Mouse (Mus musculus) kidney, embryonic 16.5 days (tissue): ENCODE results near the gene Cenpm. TPM values are rescaled to one million over a fixed set of nuclear protein-coding genes. Genes with fewer than 3 reads are reported as not detected.
A peak's percentile ranks its signal among the peaks of the same experiment; 100 is the strongest.

ENCODE experiments used
- ATAC-seq: fragments of 200-750 bp; cut with Nextera tagmentation; 2 replicates; pipeline ENCODE4 v1.8.0; 2017; ENCODE audit warnings: moderate TSS enrichment; ENCODE audit not compliant: low FRiP score, low TSS enrichment
- H3K27ac ChIP-seq: fragments of 300-500 bp; sonication (generic); 2 replicates; pipeline ENCODE4 v1.5.1; 2014; ENCODE audit warnings: low read length
- H3K27me3 ChIP-seq: fragments of 300-500 bp; sonication (generic); 2 replicates; pipeline ENCODE4 v1.6.1; 2014; ENCODE audit warnings: low read length, control low read depth, mixed read lengths; ENCODE audit not compliant: insufficient read depth
- H3K36me3 ChIP-seq: fragments of 300-500 bp; sonication (generic); 2 replicates; pipeline ENCODE4 v1.6.1; 2014; ENCODE audit warnings: low read length, control low read depth, mixed read lengths; ENCODE audit not compliant: insufficient read depth
- H3K4me1 ChIP-seq: fragments of 300-500 bp; sonication (generic); 2 replicates; pipeline ENCODE4 v1.6.1; 2014; ENCODE audit warnings: low read length, control low read depth, mixed read lengths; ENCODE audit not compliant: insufficient read depth
- H3K4me2 ChIP-seq: fragments of 300-500 bp; sonication (generic); replicated peaks from 2 replicates; pipeline ENCODE4 v1.6.1; 2014; ENCODE audit warnings: low read depth, low read length
- H3K4me3 ChIP-seq: fragments of 300-500 bp; sonication (generic); 2 replicates; pipeline ENCODE4 v1.5.1; 2014; ENCODE audit warnings: mild to moderate bottlenecking, low read length
- H3K9ac ChIP-seq: fragments of 300-500 bp; sonication (generic); replicated peaks from 2 replicates; pipeline ENCODE4 v1.6.1; 2014; ENCODE audit warnings: low read length
- H3K9me3 ChIP-seq: fragments of 300-500 bp; sonication (generic); 2 replicates; pipeline ENCODE4 v1.6.1; 2016; ENCODE audit warnings: low read length, control low read depth
- WGBS: fragments of 180-500 bp; shearing (Covaris S2); extraction: QIAGEN DNeasy Blood & Tissue Kit; methylation state at CpG from one replicate; pipeline ENCODE4 v1.1.7; 2014; 5-methylcytosine and 5-hydroxymethylcytosine counted together
- polyA plus RNA-seq: library from polyadenylated mRNA; unstranded; fragments of >200 nt; fragmentation: Nextera tagmentation; extraction: Ambion mirVana; gene quantifications from 2 replicates; pipeline ENCODE4 v1.2.1, GENCODE M21; 2015

Cenpm gene
- polyA plus RNA-seq, 1 experiment from 2014 or later: 65.9 TPM

DNA sequence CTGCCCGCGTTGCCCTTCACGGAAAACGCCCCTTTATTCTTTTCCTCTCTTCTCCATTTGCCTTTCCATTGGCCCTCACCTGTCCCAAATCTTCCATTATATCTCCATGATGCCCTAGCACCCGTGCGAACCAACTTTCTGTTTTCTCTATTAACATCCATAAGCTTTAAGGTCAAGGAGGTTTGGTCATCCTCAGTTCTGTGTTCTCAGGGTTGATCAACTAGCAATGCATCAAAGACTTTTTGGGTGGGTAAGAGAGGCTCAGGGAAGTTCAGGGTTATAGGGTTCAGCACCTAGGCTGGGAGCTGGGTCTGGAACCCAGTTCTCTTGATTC is 30.0 kb upstream of the Cenpm start, which contains the start of gene Sept3:
Sept3 (plus strand) TSS at position 301 of the 334 bp plus-strand sequence.
- H3K36me3 ChIP-seq: no peaks in the 10 kb centered on the region
- WGBS: 32% methylated on average over 6 of the region's 6 CpGs
- no peak within 1 kb of the TSS for H3K27ac ChIP-seq
- peaks cover 45% of the 10 kb centered on the region for H3K27me3 ChIP-seq
- H3K4me1 ChIP-seq: peaks cover 16% of the 10 kb centered on the region
- no peaks in the 10 kb centered on the region for H3K9me3 ChIP-seq
- peak within 1 kb of the TSS; percentile 98 for H3K4me2 ChIP-seq
- peak within 1 kb of the TSS; percentile 72 for H3K9ac ChIP-seq
- peak within 1 kb of the TSS; percentile 63 for H3K4me3 ChIP-seq
- ATAC-seq: no peak

DNA sequence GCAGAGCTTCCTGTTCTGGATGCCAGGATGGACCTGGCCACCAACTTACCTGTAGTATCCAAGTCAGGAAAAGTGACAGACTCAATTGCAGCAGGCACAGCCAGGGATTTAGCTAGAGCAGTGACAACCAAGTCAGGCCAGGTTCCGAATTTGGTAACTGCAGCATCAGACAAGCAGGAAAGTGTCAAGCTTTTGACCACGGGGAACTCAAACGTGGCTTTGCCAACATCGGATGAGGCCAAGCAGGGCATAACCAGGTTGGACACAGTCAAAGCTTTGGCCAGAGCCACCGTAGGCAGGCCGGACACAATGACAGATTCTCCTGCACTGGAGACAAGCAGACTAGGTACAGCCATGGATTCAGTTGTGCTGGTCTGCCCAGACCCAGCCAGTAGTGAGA is 27.7 kb upstream of the Cenpm start:
- H3K27ac ChIP-seq: no peak overlapping the region
- no peak overlapping the region for H3K9ac ChIP-seq
- ATAC-seq: no peak
- peaks cover 16% of the 10 kb centered on the region for H3K4me1 ChIP-seq
- no peaks in the 10 kb centered on the region for H3K9me3 ChIP-seq
- H3K4me2 ChIP-seq: no peak overlapping the region
- 88% methylated on average over 6 of the region's 6 CpGs for WGBS
- H3K36me3 ChIP-seq: no peaks in the 10 kb centered on the region
- no peak overlapping the region for H3K4me3 ChIP-seq
- peaks cover 45% of the 10 kb centered on the region for H3K27me3 ChIP-seq

DNA sequence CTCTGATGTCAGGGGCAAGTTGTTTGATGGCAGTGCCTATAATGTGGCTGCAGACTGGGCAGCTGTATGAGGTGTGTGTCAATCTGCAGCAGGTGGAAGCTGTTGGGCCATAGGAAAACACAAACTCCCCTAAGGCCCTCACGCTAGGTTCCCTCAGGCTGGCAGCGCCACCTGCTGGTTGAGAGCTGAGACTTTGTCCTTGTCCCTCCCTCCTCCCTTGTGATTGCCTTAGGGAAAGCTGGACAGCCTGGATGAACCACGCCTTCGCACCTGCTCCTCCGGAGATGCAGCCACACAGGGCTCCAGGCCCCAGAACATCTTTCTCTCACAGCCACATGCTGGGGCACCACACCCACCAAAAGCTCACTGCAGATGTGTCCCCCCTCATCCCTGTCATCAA is 26.7 kb upstream of the Cenpm start:
- H3K27me3 ChIP-seq: peaks cover 43% of the 10 kb centered on the region
- H3K4me2 ChIP-seq: no peak overlapping the region
- no peak overlapping the region for H3K9ac ChIP-seq
- no peaks in the 10 kb centered on the region for H3K9me3 ChIP-seq
- H3K4me3 ChIP-seq: no peak overlapping the region
- peaks cover 15% of the 10 kb centered on the region for H3K4me1 ChIP-seq
- no peak for ATAC-seq
- H3K36me3 ChIP-seq: no peaks in the 10 kb centered on the region
- H3K27ac ChIP-seq: no peak overlapping the region
- 4% methylated on average over 5 of the region's 5 CpGs for WGBS

DNA sequence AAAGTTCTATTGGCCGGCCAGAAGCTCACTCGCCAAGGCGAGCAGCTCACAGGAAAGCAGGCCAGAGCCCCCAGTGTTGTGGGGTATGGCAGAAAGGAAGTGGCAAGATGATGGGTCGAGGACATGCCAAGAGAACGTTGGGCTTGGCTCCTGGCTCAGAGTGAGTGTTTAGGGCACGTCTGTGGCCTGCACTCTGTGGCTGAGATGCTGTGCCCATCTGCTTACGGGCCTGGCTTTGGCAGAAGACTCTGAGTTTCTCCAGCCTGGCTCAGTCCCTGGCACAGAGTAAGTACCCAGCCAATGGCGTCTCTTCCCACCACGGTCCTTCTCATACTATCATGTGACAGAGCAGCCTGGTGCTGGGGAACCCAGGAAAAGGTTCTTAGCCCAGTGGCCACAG is 24.2 kb upstream of the Cenpm start:
- H3K4me1 ChIP-seq: no peaks in the 10 kb centered on the region
- H3K9ac ChIP-seq: no peak overlapping the region
- H3K4me3 ChIP-seq: no peak overlapping the region
- H3K27ac ChIP-seq: no peak overlapping the region
- no peaks in the 10 kb centered on the region for H3K36me3 ChIP-seq
- no peak for ATAC-seq
- H3K27me3 ChIP-seq: peaks cover 19% of the 10 kb centered on the region
- no peaks in the 10 kb centered on the region for H3K9me3 ChIP-seq
- H3K4me2 ChIP-seq: no peak overlapping the region
- WGBS: 82% methylated on average over 9 of the region's 9 CpGs

GRCm38 (mm10) chr15:82268185-82268584 is 23.6 kb upstream of the Cenpm start:
- H3K27me3 ChIP-seq: peaks cover 13% of the 10 kb centered on the region
- no peak overlapping the region for H3K9ac ChIP-seq
- H3K4me3 ChIP-seq: no peak overlapping the region
- no peak overlapping the region for H3K27ac ChIP-seq
- no peaks in the 10 kb centered on the region for H3K36me3 ChIP-seq
- no peak for ATAC-seq
- H3K9me3 ChIP-seq: no peaks in the 10 kb centered on the region
- H3K4me2 ChIP-seq: no peak overlapping the region
- H3K4me1 ChIP-seq: no peaks in the 10 kb centered on the region
- 31% methylated on average over 3 of the region's 3 CpGs for WGBS

GRCm38 (mm10) chr15:82266356-82266755 is 21.8 kb upstream of the Cenpm start:
- Histone ChIP-seq H3K4me2 (no peak overlapping the region), H3K4me1 (no peaks in the 10 kb centered on the region), H3K36me3 (no peaks in the 10 kb centered on the region), H3K4me3 (no peak overlapping the region), H3K9ac (no peak overlapping the region), H3K27me3 (no peaks in the 10 kb centered on the region), H3K27ac (no peak overlapping the region), H3K9me3 (no peaks in the 10 kb centered on the region)
- ATAC-seq: no peak
- 13% methylated on average over 6 of the region's 6 CpGs for WGBS

DNA sequence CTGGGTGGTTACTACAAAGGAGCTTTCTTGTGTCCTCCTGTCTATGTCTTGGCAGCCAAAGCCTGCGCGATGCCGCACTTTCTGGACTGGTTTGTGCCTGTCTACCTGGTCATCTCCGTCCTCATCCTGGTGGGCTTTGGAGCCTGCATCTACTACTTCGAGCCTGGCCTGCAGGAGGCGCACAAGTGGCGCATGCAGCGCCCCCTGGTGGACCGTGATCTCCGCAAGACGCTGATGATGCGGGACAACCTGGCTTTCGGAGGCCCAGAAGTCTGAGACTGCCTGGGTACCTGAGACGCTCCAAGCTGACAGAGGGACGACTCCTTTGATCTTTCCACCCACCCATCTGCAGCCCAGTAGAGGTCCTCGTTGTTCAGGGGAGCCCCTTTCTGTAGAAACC is 15.0 kb upstream of the Cenpm start:
- no peak overlapping the region for H3K9ac ChIP-seq
- H3K36me3 ChIP-seq: no peaks in the 10 kb centered on the region
- no peaks in the 10 kb centered on the region for H3K4me1 ChIP-seq
- no peaks in the 10 kb centered on the region; the same call in 1 of the 2 replicates for H3K27me3 ChIP-seq
- no peak overlapping the region for H3K27ac ChIP-seq
- no peak overlapping the region for H3K4me3 ChIP-seq
- no peak for ATAC-seq
- no peak overlapping the region for H3K4me2 ChIP-seq
- WGBS: 11% methylated on average over 16 of the region's 16 CpGs
- no peaks in the 10 kb centered on the region for H3K9me3 ChIP-seq

GRCm38 (mm10) chr15:82255944-82256383 is 11.4 kb upstream of the Cenpm start:
- H3K4me1 ChIP-seq: no peaks in the 10 kb centered on the region
- no peak overlapping the region for H3K9ac ChIP-seq
- peaks cover 3% of the 10 kb centered on the region; the same call in 1 of the 2 replicates for H3K9me3 ChIP-seq
- WGBS: 27% methylated on average over 10 of the region's 10 CpGs
- 0 out of 2 replicates have a peak, but pooled peaks have one; percentile 31 for ATAC-seq
- H3K4me2 ChIP-seq: no peak overlapping the region
- H3K27ac ChIP-seq: no peak overlapping the region
- no peak overlapping the region for H3K4me3 ChIP-seq
- H3K36me3 ChIP-seq: no peaks in the 10 kb centered on the region
- no peaks in the 10 kb centered on the region; the same call in 1 of the 2 replicates for H3K27me3 ChIP-seq

DNA sequence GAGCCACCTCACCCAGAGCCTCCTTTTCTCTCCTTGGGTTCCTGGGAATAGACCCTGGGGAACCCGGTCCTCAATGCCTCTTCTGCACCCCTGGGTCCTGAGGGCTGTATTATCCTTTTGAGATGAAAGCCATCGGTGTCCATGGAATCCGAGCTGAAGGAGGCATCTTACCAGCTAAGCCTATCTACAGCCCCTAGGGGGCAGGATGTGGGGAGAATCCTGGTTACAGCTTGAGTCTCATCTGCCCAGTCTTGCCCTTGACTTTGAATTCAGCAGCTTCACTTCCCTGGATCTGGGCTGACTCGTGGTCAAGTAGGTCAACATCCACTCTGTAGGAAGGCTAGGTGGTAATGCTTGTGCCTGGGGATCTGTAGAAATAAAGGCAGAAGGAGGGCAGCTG is 10.7 kb upstream of the Cenpm start:
- peaks cover 3% of the 10 kb centered on the region; the same call in 1 of the 2 replicates for H3K9me3 ChIP-seq
- no peak for ATAC-seq
- no peak overlapping the region for H3K4me2 ChIP-seq
- no peak overlapping the region for H3K9ac ChIP-seq
- no peaks in the 10 kb centered on the region for H3K4me1 ChIP-seq
- H3K27ac ChIP-seq: no peak overlapping the region
- H3K4me3 ChIP-seq: no peak overlapping the region
- H3K36me3 ChIP-seq: no peaks in the 10 kb centered on the region
- H3K27me3 ChIP-seq: no peaks in the 10 kb centered on the region; the same call in 1 of the 2 replicates
- 59% methylated on average over 4 of the region's 4 CpGs for WGBS

GRCm38 (mm10) chr15:82252097-82252496 is 7.5 kb upstream of the Cenpm start, which contains the start of gene 1500009C09Rik:
Gene 1500009C09Rik, plus strand, starts transcription at chr15:82252397.
- Histone ChIP-seq H3K4me1 (no peaks in the 10 kb centered on the region), H3K27me3 (no peaks in the 10 kb centered on the region), H3K27ac (no peak within 1 kb of the TSS), H3K4me2 (no peak within 1 kb of the TSS), H3K9me3 (peaks cover 3% of the 10 kb centered on the region; the same call in 1 of the 2 replicates), H3K36me3 (no peaks in the 10 kb centered on the region), H3K4me3 (no peak within 1 kb of the TSS), H3K9ac (no peak within 1 kb of the TSS)
- WGBS: 81% methylated on average over 6 of the region's 6 CpGs
- no peak for ATAC-seq
